Mouse (Mus musculus) kidney, adult 2 months (tissue): Measurements from ENCODE around the gene Vmn1r210. TPM values are rescaled to one million over a fixed set of nuclear protein-coding genes. Genes with fewer than 3 reads are reported as not detected.
"Not testable (repeated sequence)": the region's sequence is repeated elsewhere in the genome, so short reads cannot be mapped to it uniquely, and the experiment has no call there.

Source experiments
- DNase-seq: peaks from one replicate; pipeline ENCODE4 v3.0.0; 2021
- H3K27ac ChIP-seq: fragments of 200-500 bp; 2 replicates; pipeline ENCODE4 v1.5.1; 2012; ENCODE audit warnings: low read depth, low read length, control low read depth, inconsistent platforms; ENCODE audit not compliant: insufficient read depth
- H3K27me3 ChIP-seq: fragments of 200-500 bp; replicated peaks from 2 replicates; pipeline ENCODE4 v1.6.1; 2012; ENCODE audit warnings: mild to moderate bottlenecking, moderate library complexity, low read length, inconsistent platforms; ENCODE audit not compliant: control insufficient read depth, insufficient read depth
- H3K36me3 ChIP-seq: fragments of 200-500 bp; 2 replicates; pipeline ENCODE4 v1.6.1; 2012; ENCODE audit warnings: mild to moderate bottlenecking, moderate library complexity, low read length, inconsistent platforms; ENCODE audit not compliant: control insufficient read depth, insufficient read depth
- H3K4me1 ChIP-seq: fragments of 200-500 bp; 2 replicates; pipeline ENCODE4 v1.6.1; 2011; ENCODE audit warnings: low read length; ENCODE audit not compliant: control insufficient read depth, insufficient read depth
- H3K4me3 ChIP-seq: fragments of 200-500 bp; 2 replicates; pipeline ENCODE4 v1.5.1; 2011; ENCODE audit warnings: mild to moderate bottlenecking, low read depth, low read length, control low read depth; ENCODE audit not compliant: insufficient read depth
- WGBS: fragments of 180-500 bp; shearing (Covaris S2); methylation state at CpG from one replicate; pipeline ENCODE4 v1.1.7; 2018; 5-methylcytosine and 5-hydroxymethylcytosine counted together
- polyA plus RNA-seq: library from polyadenylated mRNA; depleted of rRNA; stranded (reverse); fragments of >200 nt; gene quantifications from 2 replicates; pipeline ENCODE4 v1.2.3, GENCODE M21; 2012; rRNA removed

Gene Vmn1r210
- polyA plus RNA-seq, 1 experiment: not detected

DNA sequence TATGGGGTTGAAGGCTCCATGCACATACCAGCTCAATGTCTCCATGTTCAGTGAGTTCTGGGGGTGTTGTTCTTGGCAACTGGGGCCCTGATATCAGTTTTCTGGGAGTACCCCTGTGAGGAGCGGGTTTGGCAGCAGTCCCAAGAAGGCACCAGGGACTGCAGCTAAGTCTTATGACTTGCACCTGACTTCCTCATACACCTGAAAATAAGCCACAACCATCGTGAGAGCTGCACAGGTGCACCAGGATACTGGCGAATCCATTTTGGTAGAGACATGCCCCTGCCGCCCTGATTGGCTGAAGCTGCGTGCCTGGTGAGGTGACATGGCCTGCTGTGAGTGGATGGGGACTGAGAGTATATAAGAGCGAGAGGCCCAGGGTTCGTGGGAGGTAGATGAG lies 53.8 kb downstream of the Vmn1r210 start, which contains the start of gene Vmn1r208:
TSS of gene Vmn1r208 (minus strand) at position 101 of the 400 bp plus-strand sequence.
- WGBS: no CpG with 5 or more reads among the region's 7 CpGs
- H3K4me3 ChIP-seq, H3K27me3 ChIP-seq, DNase-seq, H3K36me3 ChIP-seq, H3K27ac ChIP-seq, H3K4me1 ChIP-seq: not testable (repeated sequence)

Other genes starting within 250 kb of the Vmn1r210 start
- gene Vmn1r205, start 238.3 kb downstream of the Vmn1r210 start, polyA plus RNA-seq: not detected in 2 replicates
- gene Vmn1r206, start 207.1 kb downstream of the Vmn1r210 start, polyA plus RNA-seq: not detected in 2 replicates
- gene Vmn1r207-ps, start 101.7 kb downstream of the Vmn1r210 start, polyA plus RNA-seq: not detected in 2 replicates
- not detected in 2 replicates for gene Vmn1r208, start 53.9 kb downstream of the Vmn1r210 start, polyA plus RNA-seq
- not detected in 2 replicates for gene Vmn1r209, start 21.7 kb downstream of the Vmn1r210 start, polyA plus RNA-seq
- not detected in 2 replicates for gene Vmn1r211, start 26.2 kb upstream of the Vmn1r210 start, polyA plus RNA-seq
- not detected in 2 replicates for gene Vmn1r212, start 52.9 kb upstream of the Vmn1r210 start, polyA plus RNA-seq
- gene Vmn1r213, start 176.3 kb upstream of the Vmn1r210 start, polyA plus RNA-seq: not detected in 2 replicates
- gene Vmn1r214, start 199.1 kb upstream of the Vmn1r210 start, polyA plus RNA-seq: not detected in 2 replicates
- not detected in 2 replicates for gene Vmn1r215, start 236.7 kb upstream of the Vmn1r210 start, polyA plus RNA-seq